Mouse (Mus musculus) neutrophil, adult 5-6 weeks (primary cell): ENCODE measurements at regions not wholly inside any gene's neighbourhood (a gene's known extent, or its start where the extent isn't known, plus 50 kb on each side); places are given as distances from the start of the nearest gene placed in this dataset.
A peak's percentile ranks its signal among the peaks of the same experiment; 100 is the strongest.
"Not testable (repeated sequence)": the region's sequence is repeated elsewhere in the genome, so short reads cannot be mapped to it uniquely, and the experiment has no call there.

Source experiments
- ATAC-seq: fragments of 151-379, 151-347 bp; 2 replicates; pipeline ENCODE4 v1.8.0; 2017; ENCODE audit warnings: mild to moderate bottlenecking, moderate TSS enrichment; ENCODE audit not compliant: insufficient number of reproducible peaks, poor library complexity, low FRiP score, severe bottlenecking; ENCODE audit errors: extremely low read depth

DNA sequence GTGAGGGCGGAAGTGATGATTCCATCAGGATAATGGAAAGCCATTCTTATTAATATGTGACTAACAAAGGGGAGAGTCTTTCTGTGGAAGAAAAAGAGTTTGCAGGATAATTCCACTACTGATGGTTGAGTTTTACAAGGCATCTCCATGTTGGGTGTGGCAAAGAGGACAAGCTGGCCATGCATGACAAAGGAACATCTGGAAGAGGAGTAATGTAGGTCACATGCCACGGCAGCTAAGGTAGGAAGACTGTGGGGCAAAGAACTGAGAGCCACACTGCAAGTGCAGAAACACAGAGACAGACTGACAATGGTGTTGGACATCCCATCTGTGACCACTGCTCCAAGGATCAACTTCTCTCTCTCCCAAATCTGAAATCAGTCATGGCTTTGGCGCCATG, 196.4 kb upstream of the Gdi2 start:
- ATAC-seq = no peak

DNA sequence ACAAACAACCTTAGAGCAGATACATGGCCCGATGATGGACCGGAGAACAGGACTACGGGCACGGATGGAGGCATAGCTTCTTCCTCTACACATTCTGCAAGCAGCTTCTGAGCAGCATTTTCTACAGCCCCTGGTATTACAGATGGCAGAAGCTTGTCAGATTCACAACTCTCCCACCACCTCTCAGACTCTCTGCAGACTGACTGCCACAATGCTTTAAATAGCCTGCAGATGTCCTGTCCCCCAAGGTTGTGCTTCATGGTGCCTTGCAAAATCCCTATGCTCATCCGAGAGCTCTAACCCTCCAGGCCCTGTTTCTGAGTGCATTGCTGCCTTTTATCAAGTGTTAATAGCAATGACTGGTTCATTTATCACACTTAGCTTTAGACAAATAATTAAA, 194.3 kb upstream of the Gdi2 start:
- no peak for ATAC-seq

DNA sequence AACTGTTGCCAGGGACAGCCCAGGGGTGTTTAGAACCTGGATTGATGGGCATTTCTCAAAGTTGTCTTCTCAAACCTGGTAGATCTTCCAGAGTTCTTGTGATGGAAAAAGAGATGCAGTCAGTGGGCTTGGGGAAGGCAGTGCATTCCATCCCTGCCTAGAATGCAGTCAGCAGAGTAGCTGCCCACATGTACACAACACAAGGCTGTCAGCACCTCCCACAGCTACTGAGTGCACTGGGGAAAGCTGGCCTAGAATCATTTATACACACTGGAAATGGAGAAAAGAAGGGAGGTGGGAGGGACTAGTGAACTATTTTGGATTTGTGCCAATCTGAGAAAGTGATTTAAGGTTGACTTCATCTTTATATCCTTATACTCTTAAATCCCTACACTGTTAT, 183.0 kb upstream of the Gdi2 start:
- ATAC-seq = not testable (repeated sequence)

DNA sequence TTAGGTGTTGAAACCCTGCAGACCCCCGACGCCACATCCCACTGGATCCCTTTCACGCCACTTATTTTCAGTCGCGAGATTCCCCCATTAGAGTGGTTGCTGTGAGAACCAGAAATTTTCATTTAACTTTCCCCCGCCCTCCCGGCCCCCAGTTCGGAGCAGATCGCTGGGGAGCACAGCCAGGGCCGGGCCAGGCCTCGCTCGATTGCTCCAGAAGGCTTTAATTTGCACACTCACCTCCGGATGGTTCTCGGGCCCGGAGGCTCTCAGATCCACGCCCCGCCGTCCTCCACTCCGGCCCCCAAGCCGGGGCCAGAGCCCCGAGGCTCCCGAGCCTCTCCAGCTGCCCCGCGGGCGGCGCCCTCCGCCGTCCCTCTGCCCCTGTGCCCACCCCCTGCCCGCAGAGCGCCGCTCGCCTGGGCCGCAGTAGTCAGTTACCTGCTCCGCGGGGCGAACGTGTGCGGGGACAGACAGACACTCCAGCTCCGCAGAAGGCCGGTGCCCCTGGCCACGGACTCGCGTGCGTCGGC, 179.7 kb upstream of the Gdi2 start:
- no peak for ATAC-seq

DNA sequence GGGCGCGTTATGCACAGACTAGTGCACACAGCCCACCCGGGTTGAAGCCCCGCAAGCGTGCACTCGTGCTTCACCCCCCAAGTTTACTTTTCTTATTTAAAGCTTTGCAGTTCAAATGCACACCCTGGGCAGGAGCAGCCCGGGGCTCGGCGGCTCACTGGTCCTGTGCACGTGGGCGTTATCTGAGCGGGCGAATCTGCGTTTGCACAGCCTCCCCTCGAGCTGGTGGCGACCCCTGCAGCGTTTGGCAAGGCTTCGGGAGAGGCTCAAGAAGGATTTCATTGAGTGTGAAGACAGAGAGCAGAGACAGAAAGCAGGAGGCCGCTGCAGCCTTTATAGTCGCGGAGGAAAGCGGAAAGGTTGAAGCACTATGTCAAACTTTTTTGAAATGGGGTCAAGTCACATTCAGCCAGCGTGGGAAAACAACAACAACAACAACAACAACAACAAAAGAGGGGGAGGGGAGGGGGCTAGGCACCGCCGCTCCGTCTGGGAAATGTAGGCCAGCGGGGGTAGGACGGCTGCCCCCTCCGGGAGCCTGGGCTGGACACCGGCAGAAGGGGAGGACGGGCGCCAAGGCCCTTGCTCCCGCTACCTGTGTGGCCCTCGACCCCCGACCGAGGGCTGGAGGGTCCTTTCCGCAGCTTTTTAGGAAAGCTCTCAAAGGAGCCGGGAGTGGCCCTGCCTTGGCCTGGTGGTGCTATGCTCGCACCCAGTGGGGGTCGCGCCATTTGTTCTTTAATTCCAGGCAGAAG, 178.7 kb upstream of the Gdi2 start:
- ATAC-seq = no peak

DNA sequence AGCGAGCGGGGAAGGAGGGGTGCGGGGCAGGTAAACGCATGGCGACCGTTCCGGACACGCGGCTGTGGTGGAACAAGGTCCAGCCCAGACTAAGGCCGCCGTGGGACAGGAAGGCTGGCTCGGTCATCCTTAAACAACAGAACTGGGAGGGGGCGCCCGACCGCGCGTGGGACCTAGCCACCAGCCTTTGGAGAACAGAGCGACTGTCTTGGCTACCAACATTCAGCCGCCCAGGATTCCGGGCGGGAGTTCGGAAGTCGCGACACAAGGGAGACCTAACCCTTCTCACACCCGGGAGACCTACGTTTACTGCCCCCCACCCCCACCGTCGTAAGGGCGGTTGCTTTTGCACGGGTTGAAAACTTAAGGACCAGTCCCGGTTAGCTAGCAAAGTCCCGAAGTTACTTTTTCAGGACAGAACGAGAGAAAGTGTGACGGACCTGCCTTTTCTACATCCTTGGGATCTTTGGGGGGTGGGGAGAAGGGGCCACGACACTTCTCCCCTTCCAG, 178.1 kb upstream of the Gdi2 start:
- ATAC-seq = not testable (repeated sequence)

DNA sequence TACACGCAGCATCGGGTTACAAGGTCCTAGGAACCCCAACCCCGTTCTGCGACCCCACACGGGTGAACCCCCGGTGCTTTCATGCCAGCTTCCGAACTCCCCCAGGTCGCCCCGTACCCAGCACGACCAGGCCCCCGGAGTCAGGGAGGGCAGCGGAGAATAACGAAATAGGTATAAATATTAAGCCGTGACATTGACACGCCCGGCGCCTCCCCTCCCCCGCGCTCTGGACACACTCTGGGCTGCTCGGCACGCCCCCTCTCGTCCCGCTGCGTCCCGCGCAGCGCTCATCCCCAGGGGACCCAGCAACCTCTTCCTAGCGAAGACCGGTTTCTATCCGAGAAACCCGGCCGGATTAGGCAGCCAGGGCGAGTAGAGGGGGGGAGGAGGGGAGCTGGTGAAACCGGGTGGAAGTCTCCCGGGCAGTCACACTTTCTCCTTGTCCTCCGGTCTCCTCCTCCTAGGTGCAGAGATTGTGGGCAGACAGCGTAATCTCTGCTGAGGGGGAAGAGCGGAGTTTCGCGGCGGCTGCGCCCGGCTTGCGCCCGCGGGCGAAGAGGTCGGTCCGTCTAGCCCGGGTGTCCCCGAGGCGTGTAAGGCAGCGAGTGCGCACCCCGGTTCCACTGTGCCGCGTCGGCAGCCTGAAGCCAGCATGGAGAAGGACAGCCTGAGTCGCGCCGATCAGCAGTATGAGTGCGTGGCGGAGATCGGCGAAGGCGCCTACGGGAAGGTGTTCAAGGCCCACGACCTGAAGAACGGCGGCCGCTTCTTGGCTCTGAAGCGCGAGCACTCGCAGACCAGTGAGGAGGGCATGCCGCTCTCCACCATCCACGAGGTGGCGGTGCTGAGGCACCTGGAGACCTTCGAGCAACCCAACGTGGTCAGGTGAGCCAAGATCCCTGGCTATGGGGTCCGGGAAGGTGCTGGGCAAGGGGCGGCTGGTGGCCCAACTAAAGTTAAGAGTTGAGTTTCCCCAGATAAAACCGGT, 177.1 kb upstream of the Gdi2 start:
- 0 out of 2 replicates have a peak, but pooled peaks have one; percentile 23 for ATAC-seq

DNA sequence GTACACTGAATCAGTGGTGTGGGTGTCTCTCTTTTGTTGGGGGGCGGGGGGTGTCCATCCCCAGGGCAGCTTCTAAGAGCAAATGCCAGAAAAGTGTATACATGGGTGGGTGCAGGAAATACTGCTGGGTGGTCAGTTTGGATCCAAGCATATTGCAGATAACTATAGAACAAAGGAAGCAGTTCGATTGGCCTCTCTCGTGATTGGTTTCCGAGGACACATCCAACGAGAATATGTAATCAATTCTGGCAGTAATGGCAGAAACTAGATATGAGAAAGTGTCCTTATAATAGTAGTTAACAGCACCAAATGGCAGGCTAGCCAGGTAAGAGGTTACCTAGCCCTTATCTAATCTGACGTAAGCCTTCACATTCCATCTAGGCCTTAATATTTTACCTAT, 165.2 kb upstream of the Gdi2 start:
- no peak for ATAC-seq

DNA sequence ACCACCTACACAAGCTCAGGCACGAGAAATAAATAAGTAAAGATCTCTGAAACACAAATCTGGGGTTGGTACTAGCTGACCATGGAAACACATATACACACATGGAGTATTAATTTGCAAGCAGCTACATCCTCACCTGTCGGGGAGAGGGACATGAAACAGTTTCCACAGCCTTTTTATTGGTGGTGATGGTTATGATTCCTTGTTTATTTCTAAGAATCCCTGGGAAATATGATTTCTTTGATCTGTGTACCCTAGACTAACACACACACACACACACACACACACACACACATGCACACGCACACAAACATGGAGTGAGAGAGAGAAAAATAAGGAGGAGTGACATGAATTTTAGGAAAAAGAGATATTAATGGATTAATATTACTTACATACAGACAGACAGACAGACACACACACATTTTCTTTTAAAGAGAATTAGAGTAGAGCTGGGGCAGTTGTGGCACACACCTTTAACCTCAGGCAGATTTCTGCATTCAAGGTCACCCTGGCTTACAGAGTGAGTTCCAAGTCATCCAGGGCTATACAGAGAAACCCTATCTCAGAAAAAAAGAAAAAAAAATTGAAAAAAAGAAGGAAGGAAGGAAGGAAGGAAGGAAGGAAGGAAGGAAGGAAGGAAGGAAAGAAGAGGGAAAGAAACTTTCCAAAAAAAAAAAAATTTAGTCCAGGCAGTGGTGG, 164.2 kb upstream of the Gdi2 start:
- not testable (repeated sequence) for ATAC-seq

DNA sequence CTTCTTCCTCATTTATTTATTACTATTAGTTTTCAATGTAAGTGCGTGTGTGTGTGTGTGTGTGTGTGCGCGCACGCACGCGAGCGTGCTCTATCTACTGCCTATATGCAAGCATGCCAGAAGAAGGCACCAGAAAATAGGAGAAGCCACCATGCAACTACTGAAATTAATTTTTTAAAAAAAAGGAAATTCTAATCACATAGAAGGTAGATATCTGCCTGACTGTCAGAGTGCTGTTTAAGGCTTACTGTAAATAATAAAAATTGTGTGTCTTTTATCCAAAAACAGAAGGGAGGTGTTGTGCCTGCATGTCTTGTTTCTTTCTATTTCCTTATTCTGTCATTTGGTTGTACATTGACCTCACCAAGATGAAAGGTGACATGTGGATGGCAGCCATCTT, 163.1 kb upstream of the Gdi2 start:
- ATAC-seq = no peak

DNA sequence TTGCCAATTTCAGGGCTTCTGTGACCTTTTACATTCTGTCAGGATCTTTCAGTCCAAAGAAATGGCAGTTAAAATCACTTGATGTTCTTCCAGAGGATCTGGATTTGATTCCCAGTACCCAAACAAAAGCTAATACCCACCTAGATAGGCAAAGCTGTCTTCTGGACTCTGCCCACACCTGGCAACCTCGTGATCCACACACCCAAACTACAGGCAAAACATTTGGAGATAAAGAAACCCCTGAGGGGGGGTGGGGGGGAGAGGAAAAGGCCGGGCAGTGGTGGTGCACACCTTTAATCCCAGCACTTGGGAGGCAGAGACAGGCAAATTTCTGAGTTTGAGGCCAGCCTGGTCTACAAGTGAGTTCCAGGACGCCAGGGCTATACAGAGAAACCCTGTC, 160.1 kb upstream of the Gdi2 start:
- not testable (repeated sequence) for ATAC-seq

DNA sequence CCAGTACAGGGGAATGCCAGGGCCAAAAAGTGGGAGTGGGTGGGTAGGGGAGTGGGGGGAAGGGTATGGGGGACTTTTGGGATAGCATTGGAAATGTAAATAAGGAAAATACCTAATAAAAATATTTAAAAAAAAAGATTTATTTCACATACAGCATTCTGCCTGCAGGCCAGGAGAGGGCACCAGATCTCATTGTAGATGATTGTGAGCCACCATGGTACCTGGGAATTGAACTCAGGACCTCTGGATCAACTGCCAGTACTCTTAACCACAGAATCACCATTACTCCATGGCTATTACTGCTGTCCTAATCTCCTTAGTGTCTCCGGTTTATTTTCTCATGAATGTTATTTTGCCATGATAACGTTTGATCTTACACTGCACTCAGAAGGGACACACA, 132.1 kb upstream of the Gdi2 start:
- ATAC-seq = not testable (repeated sequence)

DNA sequence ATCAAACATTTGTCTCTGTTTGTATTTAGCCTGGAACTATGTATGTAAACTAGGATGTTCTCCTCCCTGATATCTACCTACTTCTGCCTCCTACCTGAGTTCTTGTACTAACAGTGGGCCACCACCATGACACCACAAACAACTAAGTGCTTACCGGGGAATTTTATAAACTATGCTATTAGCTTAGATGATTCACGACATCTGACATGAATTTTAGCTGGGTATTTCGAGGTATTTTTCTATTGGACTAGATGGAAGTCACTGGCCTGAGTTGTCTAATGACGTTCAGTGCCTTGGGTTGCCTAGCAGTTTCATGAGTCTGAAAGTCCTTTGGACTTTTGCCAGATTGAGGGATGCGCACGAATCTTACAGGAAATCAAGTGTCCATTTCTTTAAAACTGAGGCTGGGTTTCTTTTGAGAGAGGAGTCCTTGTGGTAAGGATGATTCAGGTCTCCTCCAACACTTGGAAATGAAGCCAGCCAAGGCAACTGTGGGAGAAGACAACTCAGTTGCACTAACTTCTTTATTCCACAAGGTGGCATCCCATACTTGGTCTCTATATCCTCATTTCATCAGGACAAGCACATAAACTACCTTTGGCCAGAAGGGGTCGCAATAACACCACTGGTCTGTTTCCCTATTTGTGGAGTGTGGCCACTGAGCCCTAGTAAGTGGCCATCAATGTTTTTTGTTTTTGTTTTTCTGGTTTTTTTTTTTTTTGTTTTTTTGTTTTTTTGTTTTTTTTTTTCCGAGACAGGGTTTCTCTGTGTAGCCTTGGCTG, 131.4 kb upstream of the Gdi2 start:
- ATAC-seq = peak; percentile 99

DNA sequence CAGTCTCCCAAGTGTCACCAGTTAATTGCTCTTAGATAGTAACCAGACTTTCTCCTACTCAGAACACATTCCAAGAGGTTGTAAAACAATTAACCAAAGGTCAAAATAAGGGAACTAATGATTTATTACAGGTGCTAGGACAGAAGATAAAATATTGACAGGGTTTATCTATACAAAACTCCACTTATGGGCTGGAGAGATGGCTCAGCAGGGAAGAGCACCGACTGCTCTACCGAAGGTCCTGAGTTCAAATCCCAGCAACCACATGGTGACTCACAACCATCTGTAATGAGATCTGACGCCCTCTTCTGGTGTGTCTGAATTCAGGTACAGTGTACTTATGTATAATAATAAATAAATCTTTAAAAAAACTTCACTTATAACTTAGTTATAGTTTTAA, 127.6 kb upstream of the Gdi2 start:
- not testable (repeated sequence) for ATAC-seq

DNA sequence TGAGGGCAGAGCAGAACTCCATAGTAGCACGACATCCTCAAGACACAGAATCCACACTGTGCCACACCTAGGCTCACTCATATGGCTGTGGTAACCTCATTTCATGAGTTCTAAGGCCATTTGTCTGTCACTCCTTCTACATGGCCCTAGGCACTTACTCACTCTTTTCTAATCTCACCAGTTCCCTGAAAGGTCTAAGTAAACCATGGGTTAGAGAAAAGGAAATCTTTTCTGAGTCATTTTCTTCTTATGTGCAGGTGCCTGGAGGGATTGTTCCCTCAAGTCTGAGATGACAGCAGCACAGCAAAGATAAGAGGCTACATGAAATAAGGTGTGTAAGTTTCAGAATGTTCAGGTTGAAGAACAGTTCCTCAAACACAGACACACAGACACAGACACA, 120.8 kb upstream of the Gdi2 start:
- ATAC-seq = no peak

DNA sequence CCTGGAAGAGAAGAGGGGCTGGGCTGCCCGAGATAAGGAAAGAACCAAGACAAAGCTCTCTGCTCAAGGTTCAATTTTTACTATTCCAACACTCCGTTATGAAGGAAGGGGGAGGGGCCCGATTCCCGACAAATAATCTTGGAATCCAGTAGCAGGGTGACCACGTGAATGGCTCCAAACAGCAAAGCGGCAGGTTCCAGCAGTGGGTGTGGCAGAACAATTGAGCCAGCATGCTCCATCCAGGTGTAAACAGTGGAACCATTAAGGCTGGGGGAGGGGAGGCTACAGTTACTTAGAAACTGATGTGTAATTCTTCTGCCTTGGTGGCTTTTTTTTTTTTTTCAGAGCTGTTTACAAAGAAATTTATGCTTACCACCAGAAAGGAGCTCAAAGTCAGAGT, 82.5 kb upstream of the Gdi2 start:
- ATAC-seq = not testable (repeated sequence)

DNA sequence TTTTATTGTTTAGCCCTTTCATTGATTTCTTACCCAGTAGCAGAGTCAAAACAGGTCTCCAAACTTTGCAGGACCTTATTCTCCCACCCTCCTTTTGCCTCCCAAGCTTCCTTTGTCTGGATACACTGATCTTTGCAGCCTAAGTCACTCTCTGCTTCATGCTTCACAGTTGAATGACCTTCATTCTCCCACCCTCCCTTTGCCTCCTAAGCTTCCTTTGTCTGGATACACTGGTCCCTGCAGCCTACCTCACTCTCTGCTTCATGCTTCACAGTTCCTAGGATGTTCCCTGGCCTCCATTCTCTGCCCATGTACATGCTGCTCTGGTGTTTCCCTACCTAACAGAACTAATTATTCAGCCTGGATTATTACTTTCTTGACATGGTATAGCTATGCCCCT, 61.0 kb upstream of the Gdi2 start:
- no peak for ATAC-seq

DNA sequence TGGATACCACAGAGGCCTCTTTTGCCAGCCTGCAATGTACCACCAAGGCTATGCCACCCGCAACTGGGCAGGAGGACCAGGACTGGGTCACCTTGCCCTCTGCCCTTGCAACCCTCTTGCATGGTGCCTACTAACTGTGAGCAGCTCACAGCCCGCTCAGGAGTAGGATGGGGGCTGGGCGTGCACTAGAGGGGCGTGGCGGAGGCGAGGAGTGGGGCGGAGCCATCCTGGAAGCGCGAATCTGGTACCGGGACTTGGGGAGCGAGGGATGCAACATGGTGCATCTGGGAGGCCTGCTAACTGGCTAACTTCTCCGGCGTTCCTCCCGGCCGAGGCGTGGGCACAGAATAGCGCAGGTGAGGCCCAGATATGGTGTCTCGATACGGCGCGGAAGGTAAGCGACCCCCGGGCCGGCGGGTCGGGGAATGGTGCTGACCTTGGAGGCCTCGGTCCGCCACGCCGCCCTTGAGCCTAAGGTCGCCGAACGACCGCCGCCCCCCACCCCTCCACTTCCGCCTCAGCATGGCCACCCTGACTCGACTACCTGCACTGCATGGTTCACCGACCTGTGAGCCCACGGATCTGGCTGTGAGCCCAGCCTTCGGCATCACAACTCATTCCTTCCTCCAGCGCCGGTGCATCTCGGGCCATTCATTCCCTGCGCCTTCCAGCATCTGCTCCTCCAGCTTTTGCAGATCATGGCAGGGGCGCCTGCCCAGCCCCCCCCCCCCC, 59.7 kb upstream of the Gdi2 start:
- ATAC-seq = peak; percentile 82
